Mouse (Mus musculus) MEL (cell line): ENCODE results near the gene Trio.

Experiments
- CTCF ChIP-seq, 3 experiments: IDR thresholded peaks in 2 of 3; conservative IDR thresholded peaks in 1 of 3; 2 replicates each; pipeline ENCODE4 v1.5.1; 2011 to 2012; ENCODE audit warnings: low read length in 3 of 3, low read depth in 2 of 3, mild to moderate bottlenecking in 2 of 3, improper control_type of control experiment in 1 of 3, inconsistent platforms in 1 of 3, mixed read lengths in 1 of 3, moderate library complexity in 1 of 3; ENCODE audit not compliant: control insufficient read depth in 1 of 3, insufficient read depth in 1 of 3, poor library complexity in 1 of 3, severe bottlenecking in 1 of 3
- POLR2A ChIP-seq, 2 experiments: IDR thresholded peaks; 2 replicates each; pipeline ENCODE4 v1.6.1; 2011 to 2012; ENCODE audit warnings: low read length in 2 of 2, mild to moderate bottlenecking in 2 of 2, control low read depth in 1 of 2, improper control_type of control experiment in 1 of 2, low read depth in 1 of 2, moderate library complexity in 1 of 2; ENCODE audit not compliant: control insufficient read depth in 1 of 2, insufficient read depth in 1 of 2, poor library complexity in 1 of 2
- RCOR1 ChIP-seq: IDR thresholded peaks from 2 replicates; pipeline ENCODE4 v1.6.1; 2012; ENCODE audit warnings: low read depth, mild to moderate bottlenecking, inconsistent platforms, low read length, improper control_type of control experiment
- TAL1 ChIP-seq: IDR thresholded peaks from 2 replicates; pipeline ENCODE4 v1.6.1; 2012; ENCODE audit warnings: mild to moderate bottlenecking, inconsistent platforms, low read length, moderate library complexity, mixed read lengths
- USF1 ChIP-seq: IDR thresholded peaks from 2 replicates; pipeline ENCODE4 v1.6.1; 2014; ENCODE audit warnings: low read depth, mild to moderate bottlenecking, inconsistent platforms, low read length, improper control_type of control experiment, moderate library complexity
- USF2 ChIP-seq, 2 experiments: IDR thresholded peaks; 2 replicates each; pipeline ENCODE4 v1.6.1; 2011 to 2012; ENCODE audit warnings: improper control_type of control experiment in 2 of 2, low read length in 2 of 2, borderline replicate concordance in 1 of 2, inconsistent platforms in 1 of 2, low read depth in 1 of 2, mild to moderate bottlenecking in 1 of 2; ENCODE audit not compliant: insufficient read depth in 1 of 2
- ZKSCAN1 ChIP-seq: IDR thresholded peaks from 2 replicates; pipeline ENCODE4 v1.6.1; 2012; ENCODE audit warnings: low read depth, mild to moderate bottlenecking, inconsistent platforms, low read length, improper control_type of control experiment, moderate library complexity

DNA sequence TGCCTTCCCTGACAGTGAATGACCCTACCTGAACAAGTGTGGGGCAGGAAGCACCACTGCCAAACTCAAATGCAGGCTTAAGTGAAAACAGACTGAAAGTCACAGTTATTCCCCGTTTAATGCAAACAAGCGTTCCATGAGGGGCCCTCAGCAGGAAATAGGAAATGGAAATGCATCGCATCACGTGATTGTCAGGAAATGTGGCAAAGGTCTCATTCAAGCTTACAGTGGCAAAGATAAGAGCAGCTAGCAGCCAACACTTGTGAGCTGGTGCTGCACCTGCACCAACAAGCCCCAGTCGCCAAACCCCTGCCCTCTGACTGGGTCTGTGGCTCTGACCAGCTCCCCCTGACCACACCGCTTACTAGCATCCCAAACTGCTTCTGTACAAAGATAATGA, 138.7 kb downstream of the Trio start:
- no peak for TF ChIP-seq RCOR1
- no peak for TF ChIP-seq POLR2A (IDR thresholded peaks at IDR 0.05; ENCODE audit: control insufficient read depth in 1 of 2, insufficient read depth in 1 of 2, low read depth in 1 of 2, low read length in 2 of 2, poor library complexity in 1 of 2)
- TF ChIP-seq CTCF (IDR thresholded peaks at IDR 0.05 in 2 of 3, conservative IDR thresholded peaks at IDR 0.05 in 1 of 3; ENCODE audit: control insufficient read depth in 1 of 3, insufficient read depth in 1 of 3, low read depth in 2 of 3, low read length in 3 of 3, poor library complexity in 1 of 3, severe bottlenecking in 1 of 3) = no peak
- no peak for TF ChIP-seq USF1
- no peak for TF ChIP-seq TAL1
- TF ChIP-seq USF2 (IDR thresholded peaks at IDR 0.05; ENCODE audit: borderline replicate concordance in 1 of 2, insufficient read depth in 1 of 2, low read depth in 1 of 2, low read length in 2 of 2) = no peak
- TF ChIP-seq ZKSCAN1 = no peak
